Mouse (Mus musculus) cerebellum, adult (tissue): Measurements from ENCODE around the gene Nlk.
"Not testable (repeated sequence)": the region's sequence is repeated elsewhere in the genome, so short reads cannot be mapped to it uniquely, and the experiment has no call there.

Source experiments
- ATAC-seq: cut with Nextera tagmentation; 2 replicates; pipeline ENCODE4 v1.9.2; 2017; ENCODE audit warnings: mild to moderate bottlenecking, moderate library complexity, mixed read lengths; ENCODE audit not compliant: insufficient number of reproducible peaks, low FRiP score, low TSS enrichment

The Nlk gene

DNA sequence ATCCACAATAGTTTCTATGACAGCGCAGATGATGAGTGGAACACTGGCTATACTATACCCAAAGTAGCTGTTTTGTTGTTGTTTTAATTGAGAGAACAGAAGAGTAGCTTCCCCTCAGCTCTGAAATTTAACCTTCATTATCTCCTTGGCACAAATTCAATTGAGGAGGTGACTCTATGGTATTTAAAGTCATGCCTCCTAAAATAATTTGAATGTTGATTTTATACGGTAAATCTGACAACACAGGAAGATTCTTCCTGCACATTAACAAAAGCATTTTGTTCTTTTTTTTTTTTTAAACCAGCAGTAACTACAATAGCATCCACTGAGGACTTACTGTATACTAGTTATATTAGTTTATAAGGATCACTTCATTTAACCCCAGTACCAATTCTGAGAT, 6.0 kb downstream of the Nlk start:
- ATAC-seq, result no peak

- ATAC-seq, result no peak
These were observed 6.6 kb downstream of the Nlk start for GRCm38 (mm10) chr11:78690547-78690946.

GRCm38 (mm10) chr11:78681058-78681457, 16.1 kb downstream of the Nlk start:
- ATAC-seq, result no peak

GRCm38 (mm10) chr11:78678761-78679160, 18.4 kb downstream of the Nlk start:
- no peak for ATAC-seq

DNA sequence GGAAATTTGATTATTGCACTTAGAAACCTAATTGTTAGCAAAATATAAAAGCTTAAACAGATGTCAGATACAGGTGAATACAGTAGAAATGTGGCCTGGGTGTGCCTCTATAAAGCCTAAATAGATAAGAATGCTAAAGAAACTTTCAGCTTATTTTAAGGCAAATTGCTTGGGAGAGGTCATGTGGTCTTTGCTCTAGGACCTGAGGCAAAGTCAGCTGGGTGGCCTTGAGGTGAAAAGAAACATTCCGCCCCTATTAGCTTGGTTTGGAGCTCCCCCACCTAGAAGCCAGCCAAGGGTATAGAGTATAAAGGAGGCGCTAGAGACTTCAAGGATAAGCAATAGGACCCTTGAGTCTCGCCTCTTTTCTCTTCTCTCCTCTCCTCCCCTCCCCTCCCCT, 28.5 kb downstream of the Nlk start:
- no peak for ATAC-seq

DNA sequence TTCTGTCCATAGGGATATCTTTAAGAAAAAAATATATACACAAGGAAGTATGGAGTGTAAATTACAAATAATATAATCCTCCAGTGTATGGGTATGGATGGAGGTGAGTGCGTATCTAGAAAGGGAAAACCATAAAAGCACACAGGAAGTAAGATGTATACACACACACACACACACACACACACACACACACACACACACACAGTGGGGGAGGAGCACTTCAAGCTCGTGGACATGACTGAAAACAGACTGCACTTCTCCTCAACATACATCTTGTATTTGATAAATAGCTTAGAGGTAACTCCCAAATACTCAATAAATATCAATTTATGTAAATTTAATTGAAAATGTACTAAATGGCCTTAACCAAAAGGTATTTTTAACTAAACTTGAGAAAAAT, 32.3 kb downstream of the Nlk start:
- ATAC-seq, result no peak

DNA sequence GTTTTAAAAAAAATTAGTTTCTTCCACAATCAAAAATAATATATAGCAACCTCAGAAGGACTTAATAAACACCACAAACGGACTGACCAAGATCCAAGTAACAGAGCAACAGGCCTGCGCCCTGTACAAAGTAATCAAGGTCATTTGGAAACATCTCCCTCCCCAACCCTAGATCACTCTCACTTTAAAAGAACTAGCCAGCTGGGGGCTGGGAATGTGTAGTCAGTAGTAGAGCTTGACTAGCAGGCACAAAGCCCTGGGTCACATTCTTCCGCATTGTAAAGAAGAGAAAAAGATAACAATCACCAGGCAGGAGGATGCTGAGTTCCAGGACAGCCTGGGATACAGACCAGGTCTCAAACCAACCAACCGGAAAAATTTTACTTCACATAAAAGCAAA, 33.3 kb downstream of the Nlk start:
- ATAC-seq, result no peak

GRCm38 (mm10) chr11:78649143-78649542, 48.0 kb downstream of the Nlk start:
- no peak for ATAC-seq

DNA sequence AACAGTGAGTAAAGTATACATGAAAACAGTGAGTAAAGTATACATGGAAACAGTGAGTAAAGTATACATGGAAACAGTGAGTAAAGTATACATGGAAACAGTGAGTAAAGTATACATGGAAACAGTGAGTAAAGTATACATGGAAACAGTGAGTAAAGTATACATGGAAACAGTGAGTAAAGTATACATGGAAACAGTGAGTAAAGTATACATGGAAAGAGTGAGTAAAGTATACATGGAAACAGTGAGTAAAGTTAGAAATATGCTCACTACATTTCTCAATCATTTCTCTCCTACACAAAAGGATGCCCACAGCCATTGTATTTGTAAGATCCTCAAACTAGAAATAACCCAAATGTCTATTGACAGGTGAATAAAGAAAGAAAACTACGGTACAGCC, 48.8 kb downstream of the Nlk start:
- ATAC-seq, result not testable (repeated sequence)

GRCm38 (mm10) chr11:78643746-78644145, 53.4 kb downstream of the Nlk start:
- no peak for ATAC-seq

GRCm38 (mm10) chr11:78642151-78642550, 55.0 kb downstream of the Nlk start:
- ATAC-seq, result no peak

GRCm38 (mm10) chr11:78641088-78641487, 56.1 kb downstream of the Nlk start:
- ATAC-seq, result no peak

GRCm38 (mm10) chr11:78632782-78633181, 64.4 kb downstream of the Nlk start:
- ATAC-seq, result no peak

DNA sequence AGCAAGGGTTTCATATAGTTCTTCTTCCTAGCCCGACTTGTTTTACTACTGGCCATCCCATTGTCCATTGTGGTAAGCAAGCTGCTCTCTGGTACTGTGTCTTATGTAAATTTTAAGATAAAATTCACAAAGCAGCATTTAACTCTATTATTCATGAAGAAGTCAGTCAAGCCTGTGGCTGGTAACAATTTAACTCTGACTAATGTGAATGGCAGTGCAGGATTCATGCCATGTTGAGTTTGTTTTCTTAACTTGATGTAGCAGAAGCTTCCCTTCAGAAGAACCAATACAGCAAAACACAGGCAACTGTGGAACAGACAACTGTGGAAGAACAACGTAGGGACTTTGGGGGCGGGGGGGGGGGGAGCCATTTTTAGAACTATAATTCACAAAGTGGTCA, 68.3 kb downstream of the Nlk start:
- ATAC-seq, result no peak

DNA sequence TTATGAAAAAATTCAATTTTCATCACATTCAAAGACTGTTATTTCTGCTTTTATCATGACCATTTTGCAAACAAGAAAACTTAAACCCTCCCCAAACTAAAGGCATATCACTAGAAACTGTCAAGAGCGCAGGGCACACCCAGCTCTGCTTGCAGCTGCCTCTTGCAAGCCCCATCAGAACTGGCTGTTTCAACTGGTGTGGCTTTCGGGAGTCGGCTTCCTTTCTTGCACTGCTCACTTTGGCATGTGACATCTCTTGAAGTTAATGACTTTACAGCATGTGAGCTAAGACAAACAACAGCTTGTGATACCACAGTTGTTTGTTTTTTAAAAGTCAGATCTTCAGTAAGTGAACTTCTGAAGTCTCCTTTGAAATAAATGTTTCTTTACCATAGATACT, 72.8 kb downstream of the Nlk start:
- ATAC-seq, result no peak

GRCm38 (mm10) chr11:78621926-78622325, 75.2 kb downstream of the Nlk start:
- ATAC-seq, result no peak

DNA sequence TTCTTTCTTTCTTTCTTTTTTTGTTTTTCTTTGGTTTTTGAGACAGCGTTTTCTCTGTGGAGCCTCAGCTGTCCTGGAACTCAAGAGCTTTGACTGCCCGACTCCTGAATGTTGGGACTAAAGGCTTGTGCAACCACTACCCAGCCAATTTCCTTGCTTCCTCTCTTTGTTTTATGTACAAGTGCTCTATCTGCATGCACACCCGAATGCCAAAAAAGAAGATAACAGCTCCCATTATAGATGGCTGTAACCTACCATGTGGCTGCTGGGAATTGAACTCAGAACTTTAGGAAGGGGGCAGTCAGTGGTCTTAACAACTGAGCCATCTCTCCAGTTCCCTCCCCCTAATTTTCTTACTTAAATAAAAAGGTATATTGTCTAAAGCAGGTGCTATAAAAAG, 77.0 kb downstream of the Nlk start:
- no peak for ATAC-seq

GRCm38 (mm10) chr11:78611273-78611672, 85.9 kb downstream of the Nlk start:
- ATAC-seq, result no peak

- ATAC-seq, result no peak
These were observed 87.5 kb downstream of the Nlk start for GRCm38 (mm10) chr11:78609657-78610056.

- no peak for ATAC-seq
These were observed 92.3 kb downstream of the Nlk start for GRCm38 (mm10) chr11:78604826-78605225.

GRCm38 (mm10) chr11:78602781-78603180, 94.4 kb downstream of the Nlk start:
- no peak for ATAC-seq

DNA sequence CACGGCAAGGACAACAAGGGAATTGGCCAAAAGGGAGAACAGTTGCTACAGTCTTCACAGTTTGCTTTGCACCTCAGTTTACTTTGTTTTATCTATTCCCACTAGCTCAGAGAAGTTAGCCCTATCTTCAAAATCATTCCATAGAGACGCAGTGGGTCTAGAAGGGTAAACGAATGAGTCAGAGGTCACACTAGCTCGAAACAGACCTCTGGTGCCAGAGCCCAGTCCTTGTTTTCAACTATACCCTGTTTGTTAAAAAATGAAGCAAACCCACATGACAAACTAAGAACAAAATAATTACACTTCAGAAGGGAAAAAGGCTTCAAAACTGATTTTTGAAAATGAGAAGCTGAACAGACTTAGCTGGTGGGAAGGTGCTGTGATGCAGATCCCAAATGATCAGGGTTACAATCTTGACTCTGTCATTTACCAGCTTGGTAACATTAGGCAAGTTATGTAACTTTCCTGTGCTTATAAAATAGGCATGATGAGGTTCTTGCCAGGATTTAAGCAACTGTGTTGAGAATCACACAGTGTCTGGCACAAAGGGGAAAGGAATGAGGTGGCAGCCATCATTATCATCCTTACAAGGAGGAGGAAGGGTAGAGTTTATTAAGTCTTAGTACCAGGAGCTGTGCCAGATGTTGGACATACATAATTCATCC, 96.1 kb downstream of the Nlk start:
- ATAC-seq, result no peak

GRCm38 (mm10) chr11:78600496-78600895, 96.7 kb downstream of the Nlk start:
- no peak for ATAC-seq
